Mouse (Mus musculus) stomach, embryonic 14.5 days (tissue): ENCODE data around the gene Prom1. TPM values are rescaled to one million over a fixed set of nuclear protein-coding genes. Genes with fewer than 3 reads are reported as not detected.
"Not testable (repeated sequence)": the region's sequence is repeated elsewhere in the genome, so short reads cannot be mapped to it uniquely, and the experiment has no call there.

Source experiments
- ATAC-seq: fragments of 200-750 bp; cut with Nextera tagmentation; 2 replicates; pipeline ENCODE4 v1.8.0; 2017; ENCODE audit warnings: low read depth, moderate TSS enrichment; ENCODE audit not compliant: insufficient number of reproducible peaks, insufficient read depth, low FRiP score
- H3K27ac ChIP-seq: fragments of 300-500 bp; sonication (generic); 2 replicates; pipeline ENCODE4 v1.5.1; 2014; ENCODE audit warnings: mild to moderate bottlenecking, low read length, moderate library complexity, mixed read lengths
- H3K27me3 ChIP-seq: fragments of 300-500 bp; sonication (generic); 2 replicates; pipeline ENCODE4 v1.6.1; 2014; ENCODE audit warnings: low read length, control low read depth, mixed read lengths; ENCODE audit not compliant: control insufficient read depth, insufficient read depth
- H3K36me3 ChIP-seq: fragments of 300-500 bp; sonication (generic); 2 replicates; pipeline ENCODE4 v1.6.1; 2014; ENCODE audit warnings: mild to moderate bottlenecking, control low read depth, low read length, moderate library complexity, mixed read lengths; ENCODE audit not compliant: control insufficient read depth, insufficient read depth
- H3K4me1 ChIP-seq: fragments of 300-500 bp; sonication (generic); 2 replicates; pipeline ENCODE4 v1.6.1; 2014; ENCODE audit warnings: low read length, control low read depth, mixed read lengths; ENCODE audit not compliant: control insufficient read depth, insufficient read depth
- H3K4me2 ChIP-seq: fragments of 300-500 bp; sonication (generic); replicated peaks from 2 replicates; pipeline ENCODE4 v1.6.1; 2014; ENCODE audit warnings: low read depth, low read length, control low read depth
- H3K4me3 ChIP-seq: fragments of 300-500 bp; sonication (generic); 2 replicates; pipeline ENCODE4 v1.5.1; 2014; ENCODE audit warnings: low read depth, low read length, control low read depth
- H3K9ac ChIP-seq: fragments of 300-500 bp; sonication (generic); replicated peaks from 2 replicates; pipeline ENCODE4 v1.6.1; 2014; ENCODE audit warnings: low read depth, mild to moderate bottlenecking, control low read depth, low read length, moderate library complexity, mixed read lengths
- H3K9me3 ChIP-seq: fragments of 300-500 bp; sonication (generic); 2 replicates; pipeline ENCODE4 v1.6.1; 2016; ENCODE audit warnings: low read depth, low read length, control low read depth; ENCODE audit not compliant: control insufficient read depth
- WGBS: fragments of 180-500 bp; shearing (Covaris S2); extraction: QIAGEN DNeasy Blood & Tissue Kit; methylation state at CpG from one replicate; pipeline ENCODE4 v1.1.7; 2014; 5-methylcytosine and 5-hydroxymethylcytosine counted together
- polyA plus RNA-seq: library from polyadenylated mRNA; unstranded; fragments of >200 nt; fragmentation: Nextera tagmentation; extraction: Ambion mirVana; gene quantifications from 2 replicates; pipeline ENCODE4 v1.2.1, GENCODE M21; 2014

The Prom1 gene
- 64.5 and 66.2 TPM in 2 replicates for polyA plus RNA-seq

GRCm38 (mm10) chr5:44101231-44102110 lies at the start of gene Prom1:
Gene Prom1, minus strand, starts transcription at chr5:44102032.
- Histone ChIP-seq H3K27me3 (no peaks in the 10 kb centered on the region), H3K4me3 (peak within 1 kb of the TSS; percentile 69), H3K9ac (peak within 1 kb of the TSS; percentile 67), H3K9me3 (no peaks in the 10 kb centered on the region), H3K27ac (peak within 1 kb of the TSS; percentile 82), H3K4me2 (peak within 1 kb of the TSS; percentile 80), H3K36me3 (no peaks in the 10 kb centered on the region), H3K4me1 (no peaks in the 10 kb centered on the region)
- peak; percentile 66 for ATAC-seq
- WGBS: 1% methylated on average over 44 of the region's 44 CpGs

- no peaks in the 10 kb centered on the region for H3K4me1 ChIP-seq
- H3K9me3 ChIP-seq: peaks cover 6% of the 10 kb centered on the region; the same call in 1 of the 2 replicates
- no peak overlapping the region for H3K9ac ChIP-seq
- H3K36me3 ChIP-seq: no peaks in the 10 kb centered on the region
- no peak overlapping the region for H3K4me2 ChIP-seq
- 90% methylated on average over 3 of the region's 3 CpGs for WGBS
- no peak overlapping the region for H3K27ac ChIP-seq
- ATAC-seq: no peak
- H3K27me3 ChIP-seq: no peaks in the 10 kb centered on the region
- no peak overlapping the region for H3K4me3 ChIP-seq
These were observed 45.9 kb upstream of the Prom1 start for GRCm38 (mm10) chr5:44147732-44148131.

GRCm38 (mm10) chr5:44146437-44147332 lies 44.9 kb upstream of the Prom1 start:
- Histone ChIP-seq H3K27me3 (no peaks in the 10 kb centered on the region), H3K4me2 (no peak overlapping the region), H3K4me1 (no peaks in the 10 kb centered on the region), H3K4me3 (no peak overlapping the region), H3K27ac (no peak overlapping the region), H3K36me3 (no peaks in the 10 kb centered on the region), H3K9ac (no peak overlapping the region), H3K9me3 (peaks cover 6% of the 10 kb centered on the region; the same call in 1 of the 2 replicates)
- ATAC-seq: no peak
- 74% methylated on average over 6 of the region's 6 CpGs for WGBS

- no peaks in the 10 kb centered on the region for H3K36me3 ChIP-seq
- ATAC-seq: peak; percentile 63; the same call in 1 of the 2 replicates
- no peak overlapping the region for H3K4me2 ChIP-seq
- H3K4me1 ChIP-seq: no peaks in the 10 kb centered on the region
- no peak overlapping the region for H3K9ac ChIP-seq
- H3K9me3 ChIP-seq: no peaks in the 10 kb centered on the region
- WGBS: 42% methylated on average over 8 of the region's 8 CpGs
- H3K4me3 ChIP-seq: no peak overlapping the region
- no peak overlapping the region; the same call in 1 of the 2 replicates for H3K27ac ChIP-seq
- H3K27me3 ChIP-seq: no peaks in the 10 kb centered on the region
These were observed 41.8 kb upstream of the Prom1 start for GRCm38 (mm10) chr5:44143467-44144235.

- ATAC-seq: no peak
- H3K27ac ChIP-seq: no peak overlapping the region
These were observed 25.7 kb upstream of the Prom1 start for GRCm38 (mm10) chr5:44127487-44127886.

DNA sequence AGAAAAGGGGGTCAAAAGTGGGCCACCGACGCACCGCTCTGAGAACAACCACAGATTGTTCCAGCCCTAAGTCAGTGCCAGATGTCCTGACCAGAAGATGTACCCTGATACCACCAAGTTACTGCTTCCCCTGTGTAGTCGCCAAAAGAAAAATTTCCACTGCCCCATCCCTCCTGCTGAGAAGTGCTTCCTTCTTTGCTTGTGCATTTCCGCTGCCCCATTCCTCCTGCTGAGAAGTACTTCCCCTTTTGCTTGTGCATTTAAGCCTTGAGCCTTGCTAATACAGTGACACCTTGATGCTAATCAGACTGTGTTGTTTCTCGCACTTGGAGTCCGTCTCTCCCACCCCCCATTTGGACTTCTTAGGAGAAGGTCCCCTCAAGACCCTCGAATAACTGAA lies 24.7 kb upstream of the Prom1 start:
- H3K4me1 ChIP-seq, H3K9me3 ChIP-seq, H3K27ac ChIP-seq, H3K4me2 ChIP-seq, H3K27me3 ChIP-seq, H3K4me3 ChIP-seq, H3K9ac ChIP-seq, ATAC-seq, H3K36me3 ChIP-seq: not testable (repeated sequence)
- WGBS: 92% methylated on average over 8 of the region's 8 CpGs

More at GRCm38 (mm10) chr5:44127487-44127886, 25.7 kb upstream of the Prom1 start:
- Histone ChIP-seq H3K4me3 (no peak overlapping the region), H3K9me3 (no peaks in the 10 kb centered on the region), H3K4me2 (no peak overlapping the region), H3K4me1 (no peaks in the 10 kb centered on the region), H3K27me3 (no peaks in the 10 kb centered on the region), H3K9ac (no peak overlapping the region), H3K36me3 (no peaks in the 10 kb centered on the region)
- 75% methylated on average over 4 of the region's 4 CpGs for WGBS

GRCm38 (mm10) chr5:44121390-44121789 lies 19.6 kb upstream of the Prom1 start:
- H3K27me3 ChIP-seq: no peaks in the 10 kb centered on the region
- no peaks in the 10 kb centered on the region for H3K4me1 ChIP-seq
- H3K4me2 ChIP-seq: no peak overlapping the region
- H3K27ac ChIP-seq: no peak overlapping the region
- 82% methylated on average over 2 of the region's 2 CpGs for WGBS
- no peak overlapping the region for H3K4me3 ChIP-seq
- no peaks in the 10 kb centered on the region for H3K9me3 ChIP-seq
- H3K36me3 ChIP-seq: no peaks in the 10 kb centered on the region
- H3K9ac ChIP-seq: no peak overlapping the region
- no peak for ATAC-seq

GRCm38 (mm10) chr5:44113138-44113537 lies 11.3 kb upstream of the Prom1 start:
- Histone ChIP-seq H3K4me1 (no peaks in the 10 kb centered on the region), H3K27ac (no peak overlapping the region), H3K4me2 (no peak overlapping the region), H3K36me3 (no peaks in the 10 kb centered on the region), H3K27me3 (no peaks in the 10 kb centered on the region), H3K4me3 (no peak overlapping the region), H3K9ac (no peak overlapping the region), H3K9me3 (no peaks in the 10 kb centered on the region)
- no peak for ATAC-seq
- WGBS: 92% methylated on average over 2 of the region's 2 CpGs
